Mouse (Mus musculus): ENCODE results near the gene Coro2b.

Gene Coro2b

GRCm38 (mm10) chr9:62536655-62537631 is at the start of gene Coro2b:
Gene Coro2b, minus strand, starts transcription at chr9:62537044.
- DNase-seq, result peak; percentile 80 to 87

GRCm38 (mm10) chr9:62577558-62577957 is 40.7 kb upstream of the Coro2b start:
- no peak for DNase-seq

GRCm38 (mm10) chr9:62569121-62569520 is 32.3 kb upstream of the Coro2b start:
- DNase-seq, result peak; percentile 58 to 66

- DNase-seq, result no peak
Observed at GRCm38 (mm10) chr9:62567818-62568217, 31.0 kb upstream of the Coro2b start.

- DNase-seq, result no peak
Observed at GRCm38 (mm10) chr9:62562236-62562635, 25.4 kb upstream of the Coro2b start.

- no peak for DNase-seq
Observed at GRCm38 (mm10) chr9:62560432-62560831, 23.6 kb upstream of the Coro2b start.

GRCm38 (mm10) chr9:62560006-62560405 is 23.2 kb upstream of the Coro2b start:
- DNase-seq, result peak; percentile 82 to 85

- no peak for DNase-seq
Observed at GRCm38 (mm10) chr9:62559446-62559845, 22.6 kb upstream of the Coro2b start.

- peak in 1 of 2 experiments; percentile 18 for DNase-seq
Observed at GRCm38 (mm10) chr9:62558058-62558457, 21.2 kb upstream of the Coro2b start.

- peak in 1 of 2 experiments; percentile 9 for DNase-seq
Observed at GRCm38 (mm10) chr9:62556748-62557147, 19.9 kb upstream of the Coro2b start.

- DNase-seq, result peak; percentile 18 to 70
Observed at GRCm38 (mm10) chr9:62555258-62555856, 18.5 kb upstream of the Coro2b start.

GRCm38 (mm10) chr9:62554606-62555005 is 17.8 kb upstream of the Coro2b start:
- peak in 1 of 2 experiments; percentile 4 for DNase-seq

- peak; percentile 72 to 84 for DNase-seq
Observed at GRCm38 (mm10) chr9:62553366-62553940, 16.6 kb upstream of the Coro2b start.

- DNase-seq, result peak in 1 of 2 experiments; percentile 1
Observed at GRCm38 (mm10) chr9:62551531-62551930, 14.7 kb upstream of the Coro2b start.

- DNase-seq, result peak; percentile 75 to 81
Observed at GRCm38 (mm10) chr9:62550661-62551093, 13.8 kb upstream of the Coro2b start.

GRCm38 (mm10) chr9:62549809-62550208 is 13.0 kb upstream of the Coro2b start:
- DNase-seq, result peak; percentile 80 to 92

GRCm38 (mm10) chr9:62547476-62547875 is 10.6 kb upstream of the Coro2b start:
- no peak for DNase-seq

GRCm38 (mm10) chr9:62544856-62545255 is 8.0 kb upstream of the Coro2b start:
- DNase-seq, result no peak

GRCm38 (mm10) chr9:62543878-62544277 is 7.0 kb upstream of the Coro2b start:
- DNase-seq, result no peak

- DNase-seq, result no peak
Observed at GRCm38 (mm10) chr9:62541606-62542005, 4.8 kb upstream of the Coro2b start.

GRCm38 (mm10) chr9:62541182-62541581 is 4.3 kb upstream of the Coro2b start:
- DNase-seq, result no peak

GRCm38 (mm10) chr9:62540736-62541135 is 3.9 kb upstream of the Coro2b start:
- DNase-seq, result no peak

GRCm38 (mm10) chr9:62540166-62540565 is 3.3 kb upstream of the Coro2b start:
- no peak for DNase-seq
